Mouse (Mus musculus) heart, embryonic 14.5 days (tissue): Measurements from ENCODE around the gene Gm49450. TPM values are rescaled to one million over a fixed set of nuclear protein-coding genes. Genes with fewer than 3 reads are reported as not detected.
A peak's percentile ranks its signal among the peaks of the same experiment; 100 is the strongest.

Experiments
- ATAC-seq: fragments of 200-750 bp; cut with Nextera tagmentation; 2 replicates; pipeline ENCODE4 v1.8.0; 2017; ENCODE audit warnings: low read depth, moderate TSS enrichment; ENCODE audit not compliant: insufficient number of reproducible peaks, insufficient read depth, low FRiP score
- H3K27ac ChIP-seq, 2 experiments: fragments of 200-500 bp in 1 of 2; fragments of 300-500 bp in 1 of 2; sonication (generic) in 1 of 2; replicated peaks in 1 of 2; 2 replicates each; pipeline ENCODE4 v1.5.1; 2012 to 2014; ENCODE audit warnings: low read depth in 2 of 2, low read length in 2 of 2, control low read depth in 1 of 2, mild to moderate bottlenecking in 1 of 2, mixed read lengths in 1 of 2; ENCODE audit not compliant: control insufficient read depth in 1 of 2, insufficient read depth in 1 of 2
- H3K27me3 ChIP-seq: fragments of 300-500 bp; sonication (generic); 2 replicates; pipeline ENCODE4 v1.6.1; 2014; ENCODE audit warnings: mild to moderate bottlenecking, low read length, control low read depth; ENCODE audit not compliant: control insufficient read depth, insufficient read depth
- H3K36me3 ChIP-seq: fragments of 300-500 bp; sonication (generic); 2 replicates; pipeline ENCODE4 v1.6.1; 2014; ENCODE audit warnings: mild to moderate bottlenecking, control low read depth, low read length, mixed read lengths; ENCODE audit not compliant: control insufficient read depth, insufficient read depth
- H3K4me1 ChIP-seq, 2 experiments: fragments of 200-500 bp in 1 of 2; fragments of 300-500 bp in 1 of 2; sonication (generic) in 1 of 2; 2 replicates each; pipeline ENCODE4 v1.6.1; 2012 to 2014; ENCODE audit warnings: low read length in 2 of 2, control low read depth in 1 of 2, mixed read lengths in 1 of 2; ENCODE audit not compliant: control insufficient read depth in 2 of 2, insufficient read depth in 2 of 2
- H3K4me2 ChIP-seq: fragments of 300-500 bp; sonication (generic); 2 replicates; pipeline ENCODE4 v1.6.1; 2014; ENCODE audit warnings: mild to moderate bottlenecking, low read length
- H3K4me3 ChIP-seq, 2 experiments: fragments of 200-500 bp in 1 of 2; fragments of 300-500 bp in 1 of 2; sonication (generic) in 1 of 2; 2 replicates each; pipeline ENCODE4 v1.5.1; 2012 to 2014; ENCODE audit warnings: low read length in 2 of 2, mild to moderate bottlenecking in 2 of 2, control low read depth in 1 of 2, low read depth in 1 of 2, moderate library complexity in 1 of 2; ENCODE audit not compliant: control insufficient read depth in 1 of 2, insufficient read depth in 1 of 2
- H3K9ac ChIP-seq: fragments of 300-500 bp; sonication (generic); 2 replicates; pipeline ENCODE4 v1.6.1; 2014; ENCODE audit warnings: mild to moderate bottlenecking, low read length
- H3K9me3 ChIP-seq: fragments of 300-500 bp; sonication (generic); 2 replicates; pipeline ENCODE4 v1.6.1; 2016; ENCODE audit warnings: low read length, control low read depth; ENCODE audit not compliant: control insufficient read depth
- WGBS: fragments of 180-500 bp; shearing (Covaris S2); extraction: QIAGEN DNeasy Blood & Tissue Kit; methylation state at CpG from one replicate; pipeline ENCODE4 v1.1.7; 2014; 5-methylcytosine and 5-hydroxymethylcytosine counted together
- polyA plus RNA-seq: library from polyadenylated mRNA; unstranded; fragments of >200 nt; fragmentation: Nextera tagmentation; extraction: Ambion mirVana; gene quantifications from 2 replicates; pipeline ENCODE4 v1.2.1, GENCODE M21; 2014

The Gm49450 gene
- polyA plus RNA-seq, 1 experiment from 2014 or later = not detected

GRCm38 (mm10) chr15:98994957-98995520 is 41.7 kb upstream of the Gm49450 start:
- no peaks in the 10 kb centered on the region for H3K9me3 ChIP-seq
- H3K4me3 ChIP-seq = no peak overlapping the region
- no peak overlapping the region for H3K9ac ChIP-seq
- no peak for ATAC-seq
- whole genome bisulfite sequencing = 77% methylated on average over 9 of the region's 9 CpGs
- H3K27me3 ChIP-seq = no peaks in the 10 kb centered on the region
- no peak overlapping the region for H3K27ac ChIP-seq
- peaks cover 30 to 52% of the 10 kb centered on the region in 2 experiments for H3K4me1 ChIP-seq
- no peak overlapping the region for H3K4me2 ChIP-seq
- H3K36me3 ChIP-seq = no peaks in the 10 kb centered on the region

GRCm38 (mm10) chr15:98993865-98994264 is 40.5 kb upstream of the Gm49450 start:
- peak overlapping the region; percentile 83 for H3K9ac ChIP-seq
- no peaks in the 10 kb centered on the region for H3K36me3 ChIP-seq
- H3K4me1 ChIP-seq = peaks cover 33 to 53% of the 10 kb centered on the region in 2 experiments
- WGBS = under 1% methylated on average over 11 of the region's 11 CpGs
- H3K27ac ChIP-seq = peak overlapping the region in 1 of 2 experiments; percentile 96; a peak in 2 of 4 replicates
- H3K27me3 ChIP-seq = no peaks in the 10 kb centered on the region
- no peaks in the 10 kb centered on the region for H3K9me3 ChIP-seq
- peak overlapping the region; percentile 81 for H3K4me2 ChIP-seq
- no peak overlapping the region for H3K4me3 ChIP-seq
- ATAC-seq = no peak

GRCm38 (mm10) chr15:98993093-98993793 is 39.9 kb upstream of the Gm49450 start:
- 5% methylated on average over 35 of the region's 35 CpGs for WGBS
- H3K36me3 ChIP-seq = no peaks in the 10 kb centered on the region
- H3K9me3 ChIP-seq = no peaks in the 10 kb centered on the region
- H3K4me2 ChIP-seq = peak overlapping the region; percentile 81
- peak overlapping the region; percentile 83 for H3K9ac ChIP-seq
- H3K27me3 ChIP-seq = no peaks in the 10 kb centered on the region
- peak; percentile 83 for ATAC-seq
- peak overlapping the region; percentile 41 to 51 for H3K4me3 ChIP-seq
- H3K27ac ChIP-seq = peak overlapping the region; percentile 96 to 99
- peaks cover 29 to 47% of the 10 kb centered on the region in 2 experiments for H3K4me1 ChIP-seq

- Histone ChIP-seq H3K9me3 (no peaks in the 10 kb centered on the region), H3K36me3 (no peaks in the 10 kb centered on the region), H3K27me3 (no peaks in the 10 kb centered on the region), H3K27ac (peak overlapping the region; percentile 85 to 96), H3K4me2 (peak overlapping the region; percentile 81), H3K9ac (peak overlapping the region; percentile 83), H3K4me3 (peak overlapping the region; percentile 34 to 41), H3K4me1 (peaks cover 28 to 47% of the 10 kb centered on the region in 2 experiments)
- no peak for ATAC-seq
- 32% methylated on average over 17 of the region's 17 CpGs for WGBS
Observed at GRCm38 (mm10) chr15:98992086-98992912, 38.9 kb upstream of the Gm49450 start.

GRCm38 (mm10) chr15:98991540-98992050 is 38.2 kb upstream of the Gm49450 start:
- WGBS = 40% methylated on average over 9 of the region's 9 CpGs
- ATAC-seq = no peak
- H3K9ac ChIP-seq = peak overlapping the region; percentile 63
- no peaks in the 10 kb centered on the region for H3K27me3 ChIP-seq
- H3K27ac ChIP-seq = peak overlapping the region in 1 of 2 experiments; percentile 53; a peak in 2 of 4 replicates
- no peaks in the 10 kb centered on the region for H3K9me3 ChIP-seq
- peaks cover 29 to 53% of the 10 kb centered on the region in 2 experiments for H3K4me1 ChIP-seq
- no peak overlapping the region for H3K4me3 ChIP-seq
- no peaks in the 10 kb centered on the region for H3K36me3 ChIP-seq
- peak overlapping the region; percentile 44 for H3K4me2 ChIP-seq

- Histone ChIP-seq H3K9me3 (no peaks in the 10 kb centered on the region), H3K36me3 (no peaks in the 10 kb centered on the region), H3K9ac (peak overlapping the region; percentile 63), H3K27ac (peak overlapping the region in 1 of 2 experiments; percentile 53; a peak in 2 of 4 replicates), H3K4me1 (peaks cover 27 to 55% of the 10 kb centered on the region in 2 experiments), H3K27me3 (no peaks in the 10 kb centered on the region), H3K4me3 (no peak overlapping the region), H3K4me2 (peak overlapping the region; percentile 44)
- 24% methylated on average over 15 of the region's 15 CpGs for WGBS
- no peak for ATAC-seq
Observed at GRCm38 (mm10) chr15:98990669-98991539, 37.6 kb upstream of the Gm49450 start.
